Mouse (Mus musculus) kidney, adult 2 months (tissue): ENCODE results near the gene Galns.

ENCODE experiments used
- CTCF ChIP-seq: fragments of 200-500 bp; conservative IDR thresholded peaks from 2 replicates; pipeline ENCODE4 v1.5.1; 2011; ENCODE audit warnings: low read depth, mild to moderate bottlenecking, control low read depth, low read length, moderate library complexity, mixed read lengths; ENCODE audit not compliant: insufficient read depth, insufficient read length
- POLR2A ChIP-seq: fragments of 200-500 bp; IDR thresholded peaks from one replicate; pipeline ENCODE4 v1.6.1; 2011; ENCODE audit warnings: low read depth, low read length, control low read depth

DNA sequence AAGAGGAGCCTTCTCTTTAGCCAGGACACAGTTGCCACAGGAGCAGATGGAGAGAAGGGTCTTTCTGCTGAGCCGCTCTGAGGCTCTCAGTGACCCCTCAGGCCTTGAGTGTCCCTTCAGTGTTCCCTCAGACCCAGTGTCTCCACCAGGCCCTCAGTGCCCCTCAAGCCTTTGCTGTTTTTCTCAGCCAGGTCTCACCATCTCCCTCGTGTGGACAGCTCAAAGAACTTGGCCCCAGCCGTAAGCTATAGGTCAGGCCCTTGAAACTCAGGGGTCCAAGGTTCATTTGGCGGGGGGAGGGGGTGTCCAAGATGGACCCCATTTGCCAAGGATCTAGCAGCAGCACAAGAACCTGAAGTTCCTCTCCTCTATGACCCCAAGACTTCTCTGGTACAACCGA, 13.4 kb upstream of the Galns start:
- no peak for TF ChIP-seq CTCF
- TF ChIP-seq POLR2A: no peak
